Mouse (Mus musculus): ENCODE results near the gene Gnat1.

Gene Gnat1

GRCm38 (mm10) chr9:107675671-107676301 is 3.7 kb downstream of the Gnat1 start:
- no peak for DNase-seq (ENCODE audit: low read depth, low spot score)

DNA sequence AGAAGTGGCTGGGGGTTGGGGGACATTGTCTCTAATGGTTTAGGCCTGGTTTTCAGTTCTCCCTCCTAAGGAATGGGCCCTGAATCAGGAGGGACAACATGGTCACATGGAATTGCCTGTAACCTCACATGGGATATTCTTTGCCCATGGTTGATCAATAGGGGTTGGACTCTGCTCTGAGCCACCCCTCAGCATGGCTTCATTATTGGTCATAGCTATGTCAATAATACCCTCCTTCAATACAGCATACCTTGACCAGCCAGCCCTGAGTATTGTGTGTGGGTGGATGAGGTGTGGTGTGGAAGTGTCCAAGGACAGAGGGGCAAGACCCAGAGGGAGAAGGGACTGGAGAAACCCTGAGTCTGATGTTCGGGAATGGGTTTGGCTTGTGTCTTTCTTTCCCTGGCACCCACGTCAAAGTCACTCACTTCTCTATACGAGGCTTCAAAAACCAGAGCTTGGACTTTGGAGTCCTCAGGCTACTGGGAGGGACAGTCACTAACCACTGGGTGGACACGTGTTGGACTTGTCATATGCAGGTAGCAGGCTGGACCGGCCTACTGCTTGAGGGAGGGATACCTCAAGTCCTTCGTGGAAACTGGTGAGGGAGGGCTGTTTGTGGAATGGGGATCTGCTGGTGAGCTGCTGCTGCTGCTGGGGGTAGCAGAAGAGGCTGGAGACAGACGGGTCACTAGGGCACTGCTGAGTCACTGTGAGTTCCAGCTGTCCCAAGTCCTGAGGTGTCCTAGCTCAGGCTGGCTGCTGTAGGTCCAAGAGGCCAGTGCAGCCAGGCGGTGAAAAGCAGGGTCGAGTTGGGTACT is 4.7 kb downstream of the Gnat1 start:
- DNase-seq (ENCODE audit: low read depth, low spot score), result no peak

DNA sequence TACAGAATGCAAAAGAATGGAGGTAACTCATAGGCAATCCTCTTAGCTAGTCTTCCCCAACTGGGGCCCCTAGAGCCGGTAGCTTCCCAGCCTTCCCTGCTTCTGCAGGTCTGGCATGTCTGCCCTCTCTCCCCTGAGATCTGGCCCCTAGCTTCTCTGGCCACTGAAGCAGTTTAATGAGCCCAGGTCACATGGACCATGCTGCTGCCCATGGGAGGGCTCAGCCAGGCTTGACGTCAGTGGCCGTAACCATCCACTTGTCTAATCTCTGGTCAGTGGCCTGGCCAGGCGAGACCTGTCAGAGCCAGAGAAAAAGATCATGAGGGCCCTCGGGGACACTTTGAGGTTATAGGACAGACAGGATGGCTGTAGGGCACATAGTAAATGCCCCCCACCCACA is 9.3 kb downstream of the Gnat1 start:
- no peak for DNase-seq (ENCODE audit: low read depth, low spot score)

DNA sequence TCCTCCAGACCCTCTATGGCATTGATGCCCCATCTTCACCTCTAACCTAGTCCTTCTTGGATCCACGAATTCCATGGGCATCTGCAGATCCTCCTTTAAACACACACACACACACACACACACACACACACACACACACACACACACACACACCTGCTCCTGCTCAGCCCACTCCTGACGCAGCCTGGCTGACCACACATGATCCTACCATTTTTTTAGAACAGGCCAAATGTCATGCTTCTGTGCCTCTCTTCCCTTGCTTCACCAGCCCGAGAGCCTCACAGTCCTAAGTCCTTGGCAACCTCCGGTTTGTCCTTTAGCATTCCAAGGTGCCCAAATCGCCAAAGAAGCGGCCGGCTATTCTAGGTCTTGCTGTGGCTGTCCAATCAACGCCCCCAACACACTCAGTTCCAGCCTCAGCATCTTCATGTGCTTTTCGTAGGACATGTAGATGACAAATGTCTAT is 10.0 kb downstream of the Gnat1 start, which contains the start of gene Slc38a3:
Slc38a3 (minus strand) TSS at position 51 of the 466 bp plus-strand sequence.
- DNase-seq (ENCODE audit: low read depth, low spot score), result no peak

- no peak for DNase-seq (ENCODE audit: low read depth, low spot score)
These were observed 10.6 kb downstream of the Gnat1 start for GRCm38 (mm10) chr9:107668916-107669315.

DNA sequence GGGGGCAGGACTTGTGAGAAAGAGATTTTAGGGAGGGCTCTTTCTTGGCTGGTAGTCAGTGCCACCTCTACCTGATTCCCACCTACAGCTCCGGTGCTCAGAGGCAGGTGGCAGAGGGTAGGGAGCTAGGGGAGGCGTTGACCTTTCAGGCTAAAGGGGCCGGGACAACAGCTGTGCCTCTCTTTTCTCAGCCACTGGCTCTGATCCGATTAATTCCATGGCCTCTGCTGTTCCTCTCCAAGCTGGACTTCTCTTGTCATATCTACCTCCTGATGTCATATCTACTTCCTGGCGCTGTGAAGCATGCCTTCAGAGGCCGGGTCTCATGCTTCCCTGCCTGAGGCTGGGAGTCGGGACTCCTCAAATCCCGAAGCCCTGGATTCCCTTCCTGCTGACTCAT is 11.5 kb downstream of the Gnat1 start:
- no peak for DNase-seq (ENCODE audit: low read depth, low spot score)

DNA sequence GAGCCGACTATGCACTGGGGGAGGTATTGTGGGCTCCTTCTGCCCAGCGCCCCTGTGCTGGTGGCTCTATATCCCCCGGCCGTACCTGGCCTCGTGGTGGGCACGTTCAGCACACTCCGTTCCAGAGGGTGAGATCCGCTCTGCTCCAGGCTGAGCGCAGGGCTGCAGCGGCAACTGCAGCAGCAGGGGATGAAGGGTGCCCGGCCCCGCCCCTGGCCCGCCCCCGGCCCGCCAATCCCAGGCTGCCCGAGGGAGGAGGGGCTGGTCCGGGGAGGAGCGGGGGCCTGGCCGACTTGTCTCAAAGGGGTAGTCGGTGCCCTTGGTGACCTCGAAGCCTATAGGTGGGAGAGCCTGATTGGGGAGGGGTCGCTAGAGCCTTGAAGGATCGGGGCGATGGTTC is 12.3 kb downstream of the Gnat1 start:
- DNase-seq (ENCODE audit: low read depth, low spot score), result no peak

GRCm38 (mm10) chr9:107666751-107667205 is 12.7 kb downstream of the Gnat1 start:
- DNase-seq (ENCODE audit: low read depth, low spot score), result no peak

DNA sequence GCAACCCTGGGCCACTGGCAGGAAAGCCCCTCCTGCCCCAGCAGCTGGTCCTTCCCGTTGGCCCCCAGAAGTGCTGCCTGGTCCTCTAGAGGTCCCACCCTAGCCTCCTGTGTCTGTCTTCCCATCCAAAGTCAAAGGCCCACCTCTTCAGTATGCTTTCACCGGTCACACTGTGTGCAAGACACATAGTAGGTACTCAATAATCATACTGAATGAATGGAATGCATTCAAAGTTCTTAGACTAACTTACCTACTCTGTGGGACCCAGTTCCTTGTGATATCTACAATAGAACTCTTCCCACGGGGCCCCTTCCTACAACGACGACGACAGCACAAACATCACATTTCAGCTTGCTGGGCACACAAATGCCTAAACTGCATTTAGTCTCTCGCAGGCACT is 14.2 kb downstream of the Gnat1 start:
- no peak for DNase-seq (ENCODE audit: low read depth, low spot score)

DNA sequence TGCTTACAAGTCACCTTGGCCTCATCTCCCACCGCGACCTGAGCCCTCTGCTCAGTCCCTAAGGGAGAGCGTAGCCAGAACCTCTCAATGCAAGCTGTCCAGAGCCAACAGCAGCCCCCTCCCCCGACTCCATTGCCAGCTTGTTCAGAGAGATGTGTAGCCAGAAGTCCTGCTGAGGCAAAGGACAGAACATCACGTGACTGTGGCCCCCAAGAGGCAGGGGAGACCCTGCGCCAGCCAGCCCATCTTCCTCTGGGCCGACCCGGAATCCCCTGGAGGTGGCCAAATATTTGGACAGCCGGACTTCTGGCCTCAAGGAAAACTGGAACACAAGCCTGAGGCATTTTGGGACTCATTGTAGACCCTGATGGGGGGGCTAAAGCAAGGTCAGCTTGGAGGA is 16.0 kb downstream of the Gnat1 start:
- DNase-seq (ENCODE audit: low read depth, low spot score), result no peak

DNA sequence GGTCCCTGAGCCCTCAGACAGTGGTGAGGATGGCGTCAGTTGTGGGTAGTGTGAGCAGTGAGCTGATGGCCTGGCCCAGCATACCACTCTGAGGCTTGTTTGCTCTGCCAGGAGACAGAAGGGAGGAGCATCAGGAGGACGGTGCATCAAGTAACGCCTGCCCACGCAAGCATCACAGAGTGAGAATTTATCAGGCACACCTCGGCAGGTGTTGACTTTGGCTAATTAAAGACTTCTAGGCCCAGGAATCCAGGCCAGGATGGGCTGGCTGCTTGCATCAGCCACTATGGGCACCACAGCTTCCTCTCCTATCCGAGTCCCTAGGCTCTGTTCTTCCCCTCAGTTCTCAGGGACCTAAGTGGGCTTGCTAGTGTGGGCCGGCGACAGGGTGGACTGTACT is 17.2 kb downstream of the Gnat1 start:
- no peak for DNase-seq (ENCODE audit: low read depth, low spot score)

GRCm38 (mm10) chr9:107660777-107661176 is 18.7 kb downstream of the Gnat1 start:
- DNase-seq (ENCODE audit: low read depth, low spot score), result no peak

- no peak for DNase-seq (ENCODE audit: low read depth, low spot score)
These were observed 19.6 kb downstream of the Gnat1 start for GRCm38 (mm10) chr9:107659961-107660360.

DNA sequence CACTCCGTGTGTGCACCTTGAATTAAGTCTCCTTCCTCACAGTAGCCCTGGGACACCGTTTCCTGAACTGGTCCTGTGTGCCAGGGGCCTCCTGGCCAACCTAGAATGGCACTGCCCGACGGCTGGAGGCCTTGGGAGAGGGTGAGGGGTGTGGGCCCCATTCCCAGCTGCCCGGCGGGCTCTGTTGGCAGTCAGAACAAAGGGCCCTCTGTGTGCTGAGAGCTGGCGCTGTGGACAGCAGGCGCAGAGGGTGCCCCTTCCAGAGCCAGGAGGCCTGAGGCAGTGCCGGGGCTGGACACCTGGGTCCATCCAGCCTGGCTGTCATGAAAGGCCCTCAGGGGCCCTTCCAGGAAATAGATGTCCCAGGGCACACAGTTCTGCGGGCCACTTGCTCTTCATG is 20.0 kb downstream of the Gnat1 start:
- no peak for DNase-seq (ENCODE audit: low read depth, low spot score)

DNA sequence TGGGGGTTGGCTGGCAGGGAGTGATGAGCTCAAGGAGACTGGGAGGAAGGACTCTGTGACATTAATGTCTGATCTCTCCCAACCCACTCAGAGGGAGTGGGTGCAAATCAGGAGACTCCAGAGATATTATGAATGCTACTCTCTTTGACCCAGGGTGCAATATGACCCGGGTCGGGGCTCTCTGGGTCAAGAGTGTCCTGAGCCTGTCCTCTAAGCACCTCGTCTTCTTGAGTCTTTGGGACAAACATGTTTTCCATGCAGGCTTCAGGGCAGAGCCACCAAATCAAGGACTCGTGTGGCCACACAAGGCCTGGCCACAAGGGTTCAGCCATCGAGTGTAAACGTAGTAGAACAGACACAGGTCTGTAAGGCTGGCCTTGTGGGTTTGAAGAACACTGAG is 21.4 kb downstream of the Gnat1 start:
- DNase-seq (ENCODE audit: low read depth, low spot score), result no peak

DNA sequence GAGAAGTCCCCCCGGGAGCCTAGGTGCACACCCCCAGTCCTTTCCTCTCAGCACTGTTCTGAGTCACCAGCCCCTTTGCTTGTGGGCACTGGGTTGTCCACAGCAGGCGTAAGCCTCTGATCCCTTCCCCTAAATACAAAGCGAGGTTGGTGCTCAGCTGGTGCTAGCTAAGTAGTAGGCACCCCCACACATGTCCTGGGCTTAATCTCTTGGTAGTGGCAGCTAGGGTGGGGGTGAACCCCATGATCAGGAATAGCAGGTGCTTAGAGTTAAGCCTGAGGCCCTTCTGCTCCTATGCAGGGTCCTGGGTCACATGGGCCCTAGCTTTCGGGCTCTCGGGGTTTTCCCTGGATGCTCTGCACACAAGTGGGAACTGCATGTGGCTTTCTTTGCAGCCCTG is 22.4 kb downstream of the Gnat1 start:
- DNase-seq (ENCODE audit: low read depth, low spot score), result no peak

DNA sequence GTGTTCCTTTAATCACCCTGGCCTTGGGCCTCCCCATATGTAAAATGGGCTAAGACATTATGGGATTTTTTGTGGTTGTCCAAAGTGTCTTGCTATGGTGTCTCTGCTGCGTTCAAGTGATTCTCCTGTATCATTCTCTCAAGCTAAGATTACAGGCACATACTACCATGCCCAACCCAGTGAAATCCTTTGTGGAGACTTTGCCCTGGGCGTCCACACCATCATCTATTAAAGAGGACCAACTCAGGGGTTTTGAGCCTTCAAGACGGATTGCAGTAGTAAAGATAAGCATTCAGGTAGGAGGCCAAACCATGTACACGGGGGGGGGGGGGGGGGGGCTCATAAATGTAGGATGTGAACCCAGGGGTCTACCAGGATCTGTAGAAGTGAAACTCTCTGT is 24.9 kb downstream of the Gnat1 start:
- DNase-seq (ENCODE audit: low read depth, low spot score), result no peak

GRCm38 (mm10) chr9:107653474-107653873 is 26.0 kb downstream of the Gnat1 start:
- no peak for DNase-seq (ENCODE audit: low read depth, low spot score)

GRCm38 (mm10) chr9:107650708-107651481 is 28.6 kb downstream of the Gnat1 start:
- no peak for DNase-seq (ENCODE audit: low read depth, low spot score)

DNA sequence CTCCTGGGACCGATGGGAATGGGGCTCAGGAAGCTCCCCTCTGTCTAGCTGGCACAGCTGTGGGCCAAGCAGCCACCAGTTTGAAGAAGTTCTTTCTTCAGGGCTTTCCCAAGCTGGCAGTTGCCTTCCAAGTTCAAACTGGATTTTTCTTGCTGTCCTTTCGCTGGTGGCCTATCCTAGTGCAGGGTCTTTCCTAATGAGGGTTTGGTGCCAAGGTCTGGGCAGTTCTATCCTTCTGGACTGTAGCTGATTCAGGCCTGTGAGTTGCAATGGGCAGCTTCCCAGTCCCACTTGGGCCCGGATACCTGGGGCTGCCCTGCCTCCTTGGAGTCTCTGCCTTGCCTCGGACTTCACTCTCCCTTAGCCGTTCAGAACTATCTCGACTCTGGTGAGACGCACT is 29.3 kb downstream of the Gnat1 start:
- DNase-seq (ENCODE audit: low read depth, low spot score), result no peak

DNA sequence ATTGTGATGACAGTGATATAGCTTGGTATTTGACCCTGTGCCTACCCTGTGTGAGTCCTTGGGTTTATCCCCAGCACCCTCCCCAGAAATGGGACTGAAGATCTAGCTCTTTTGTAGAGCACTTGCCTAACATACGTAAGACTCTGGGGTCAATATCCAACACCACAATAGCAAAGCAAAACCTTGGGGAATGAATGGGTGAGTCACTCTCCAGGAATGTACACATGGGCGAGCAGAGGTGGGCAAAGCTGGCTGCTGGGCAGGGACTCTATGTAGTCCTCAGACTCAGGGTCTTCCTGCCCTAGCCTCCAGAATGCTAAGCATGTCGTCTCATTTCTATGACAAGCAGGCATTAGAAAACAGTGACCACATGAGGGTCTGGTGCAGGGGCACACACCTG is 30.7 kb downstream of the Gnat1 start:
- DNase-seq (ENCODE audit: low read depth, low spot score), result no peak

DNA sequence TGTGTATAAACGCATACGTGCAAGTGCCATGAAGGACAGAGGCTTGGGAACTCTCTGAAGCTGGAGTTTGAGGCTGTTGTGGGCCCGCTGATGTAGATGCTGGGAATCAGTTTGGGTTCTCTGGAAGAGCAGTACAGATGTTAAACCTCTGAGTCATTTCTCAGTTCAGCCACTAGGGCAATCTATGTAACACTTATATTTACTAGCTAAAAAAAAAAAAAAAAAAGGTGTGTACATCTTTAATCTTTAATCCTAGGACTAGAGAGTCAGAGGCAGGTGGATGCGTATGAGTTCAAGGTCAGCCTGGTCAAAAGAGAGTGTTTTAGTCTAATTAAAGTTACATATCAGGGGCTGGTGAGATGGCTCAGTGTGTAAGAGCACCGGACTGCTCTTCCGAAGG is 32.5 kb downstream of the Gnat1 start:
- DNase-seq (ENCODE audit: low read depth, low spot score), result no peak
